Mouse (Mus musculus): ENCODE measurements around the gene Slc35g2.

Slc35g2 gene

GRCm38 (mm10) chr9:100560251-100560890, 10.5 kb downstream of the Slc35g2 start:
- DNase-seq (ENCODE audit: low read depth, low spot score) = no peak

GRCm38 (mm10) chr9:100558991-100559390, 11.9 kb downstream of the Slc35g2 start:
- DNase-seq (ENCODE audit: low read depth, low spot score) = no peak

- no peak for DNase-seq (ENCODE audit: low read depth, low spot score)
Observed at GRCm38 (mm10) chr9:100558023-100558573, 12.8 kb downstream of the Slc35g2 start.

GRCm38 (mm10) chr9:100555686-100556085, 15.2 kb downstream of the Slc35g2 start:
- DNase-seq (ENCODE audit: low read depth, low spot score) = no peak

- DNase-seq (ENCODE audit: low read depth, low spot score) = peak; percentile 75
Observed at GRCm38 (mm10) chr9:100548313-100548712, 22.6 kb downstream of the Slc35g2 start.

- DNase-seq (ENCODE audit: low read depth, low spot score) = peak; percentile 54
Observed at GRCm38 (mm10) chr9:100546594-100546910, 24.3 kb downstream of the Slc35g2 start.

- DNase-seq (ENCODE audit: low read depth, low spot score) = peak; percentile 99
Observed at GRCm38 (mm10) chr9:100545715-100546593, 24.9 kb downstream of the Slc35g2 start, which contains the start of gene Nck1. Nck1 (minus strand) TSS chr9:100546134.

GRCm38 (mm10) chr9:100544948-100545714, 25.8 kb downstream of the Slc35g2 start:
- DNase-seq (ENCODE audit: low read depth, low spot score) = peak; percentile 33

GRCm38 (mm10) chr9:100535618-100536262, 35.1 kb downstream of the Slc35g2 start:
- DNase-seq (ENCODE audit: low read depth, low spot score) = no peak

- no peak for DNase-seq (ENCODE audit: low read depth, low spot score)
Observed at GRCm38 (mm10) chr9:100534686-100535085, 36.2 kb downstream of the Slc35g2 start.

- DNase-seq (ENCODE audit: low read depth, low spot score) = no peak
Observed at GRCm38 (mm10) chr9:100532847-100533505, 37.9 kb downstream of the Slc35g2 start.

GRCm38 (mm10) chr9:100531296-100531695, 39.6 kb downstream of the Slc35g2 start:
- no peak for DNase-seq (ENCODE audit: low read depth, low spot score)

- no peak for DNase-seq (ENCODE audit: low read depth, low spot score)
Observed at GRCm38 (mm10) chr9:100525225-100525624, 45.7 kb downstream of the Slc35g2 start.

- DNase-seq (ENCODE audit: low read depth, low spot score) = peak; percentile 66
Observed at GRCm38 (mm10) chr9:100522029-100522428, 48.9 kb downstream of the Slc35g2 start.

GRCm38 (mm10) chr9:100520586-100520985, 50.3 kb downstream of the Slc35g2 start:
- peak; percentile 68 for DNase-seq (ENCODE audit: low read depth, low spot score)

- peak; percentile 32 for DNase-seq (ENCODE audit: low read depth, low spot score)
Observed at GRCm38 (mm10) chr9:100520012-100520411, 50.9 kb downstream of the Slc35g2 start.

GRCm38 (mm10) chr9:100507581-100507980, 63.3 kb downstream of the Slc35g2 start:
- DNase-seq (ENCODE audit: low read depth, low spot score) = no peak

GRCm38 (mm10) chr9:100506652-100507051, 64.2 kb downstream of the Slc35g2 start:
- no peak for DNase-seq (ENCODE audit: low read depth, low spot score)

- DNase-seq (ENCODE audit: low read depth, low spot score) = no peak
Observed at GRCm38 (mm10) chr9:100505498-100505897, 65.4 kb downstream of the Slc35g2 start.
